Mouse (Mus musculus) left cerebral cortex, postnatal 36 days (tissue): ENCODE results near the gene Zfp791. TPM values are rescaled to one million over a fixed set of nuclear protein-coding genes. Genes with fewer than 3 reads are reported as not detected.
A peak's percentile ranks its signal among the peaks of the same experiment; 100 is the strongest.
"Not testable (repeated sequence)": the region's sequence is repeated elsewhere in the genome, so short reads cannot be mapped to it uniquely, and the experiment has no call there.

Experiments used
- DNase-seq, 2 experiments: peaks; one replicate each; pipeline ENCODE4 v3.0.0; 2021 to 2022; ENCODE audit warnings: low spot score in 2 of 2, mixed read lengths in 1 of 2
- intact Hi-C: fragments of 180-260 bp; cut with DNase I; formaldehyde crosslinking; loops from one replicate; pipeline ENCODE4 v1.15.1; 2025
- total RNA-seq, 2 experiments: library from RNA; stranded (reverse); gene quantifications; 2 replicates each; pipeline ENCODE4 v1.2.3; 2021

The Zfp791 gene
- 1 to 10 TPM; 6.7 to 8.7 TPM for total RNA-seq

- no peak for DNase-seq
- intact Hi-C loops: no loop called here
Measured at GRCm38 (mm10) chr8:85122995-85123394, at the start of gene Zfp791. Zfp791 (minus strand) TSS chr8:85123095.

GRCm38 (mm10) chr8:85171291-85171690 is 48.4 kb upstream of the Zfp791 start:
- intact Hi-C loops: loop anchor here (2.0 kb wide), 1 partner anchor 94 kb away; no protein-coding TSS in a partner anchor
- DNase-seq: peak; percentile 18 to 23

GRCm38 (mm10) chr8:85151624-85152023 is 28.7 kb upstream of the Zfp791 start, which contains the start of gene Cks1brt:
Cks1brt (plus strand) TSS chr8:85151924.
- DNase-seq: no peak
- intact Hi-C loops: no loop called here

GRCm38 (mm10) chr8:85142516-85142915 is 19.6 kb upstream of the Zfp791 start:
- intact Hi-C loops: no loop called here

GRCm38 (mm10) chr8:85135690-85136089 is 12.8 kb upstream of the Zfp791 start:
- intact Hi-C loops, DNase-seq: not testable (repeated sequence)

More at GRCm38 (mm10) chr8:85142516-85142915, 19.6 kb upstream of the Zfp791 start:
- DNase-seq: no peak

- intact Hi-C loops: no loop called here
- no peak for DNase-seq
Measured at GRCm38 (mm10) chr8:85132335-85132734, 9.4 kb upstream of the Zfp791 start.

- intact Hi-C loops: no loop called here
- DNase-seq: no peak
Measured at GRCm38 (mm10) chr8:85123691-85124090, 796 bp upstream of the Zfp791 start.

- intact Hi-C loops, DNase-seq: not testable (repeated sequence)
Measured at GRCm38 (mm10) chr8:85120251-85120650, 2.6 kb downstream of the Zfp791 start.

GRCm38 (mm10) chr8:85119052-85119981 is 3.6 kb downstream of the Zfp791 start:
- intact Hi-C loops: loop anchor here (5.0 kb wide), 1 partner anchor 37 kb away; the partner anchor contains the start of genes Man2b1, Wdr83 and Wdr83os
- DNase-seq: peak; percentile 81 to 83

GRCm38 (mm10) chr8:85116984-85117383 is 5.9 kb downstream of the Zfp791 start:
- intact Hi-C loops: loop anchor here (5.0 kb wide), 1 partner anchor 35 kb away; the partner anchor contains the start of genes Man2b1, Wdr83 and Wdr83os

GRCm38 (mm10) chr8:85115501-85115900 is 7.4 kb downstream of the Zfp791 start:
- no peak for DNase-seq
- intact Hi-C loops: loop anchor here (5.0 kb wide), 1 partner anchor 33 kb away; the partner anchor contains the start of genes Man2b1, Wdr83 and Wdr83os

More at GRCm38 (mm10) chr8:85116984-85117383, 5.9 kb downstream of the Zfp791 start:
- DNase-seq: no peak

- no peak for DNase-seq
- intact Hi-C loops: no loop called here
Measured at GRCm38 (mm10) chr8:85113241-85113640, 9.7 kb downstream of the Zfp791 start.

- intact Hi-C loops: no loop called here
- DNase-seq: no peak
Measured at GRCm38 (mm10) chr8:85100076-85100665, 22.7 kb downstream of the Zfp791 start.

- DNase-seq: peak in 1 of 2 experiments; percentile 2
- intact Hi-C loops: no loop called here
Measured at GRCm38 (mm10) chr8:85096850-85097249, 26.0 kb downstream of the Zfp791 start.

- DNase-seq: no peak
- intact Hi-C loops: no loop called here
Measured at GRCm38 (mm10) chr8:85096196-85096595, 26.7 kb downstream of the Zfp791 start.

- DNase-seq: no peak
- intact Hi-C loops: no loop called here
Measured at GRCm38 (mm10) chr8:85095566-85095965, 27.3 kb downstream of the Zfp791 start.

GRCm38 (mm10) chr8:85095051-85095450 is 27.8 kb downstream of the Zfp791 start:
- intact Hi-C loops: no loop called here
- DNase-seq: no peak

GRCm38 (mm10) chr8:85091526-85092090 is 31.3 kb downstream of the Zfp791 start:
- DNase-seq: peak in 1 of 2 experiments; percentile 3
- intact Hi-C loops: no loop called here

GRCm38 (mm10) chr8:85090856-85091255 is 32.0 kb downstream of the Zfp791 start:
- intact Hi-C loops: no loop called here
- DNase-seq: no peak

GRCm38 (mm10) chr8:85088771-85089170 is 34.1 kb downstream of the Zfp791 start:
- intact Hi-C loops: no loop called here
- DNase-seq: no peak
